Mouse (Mus musculus): Measurements from ENCODE around the gene Lrrc8d.

- TF ChIP-seq CTCF (conservative IDR thresholded peaks at IDR 0.05; ENCODE audit: insufficient read depth, insufficient read length, low read depth, low read length) (no peak), POLR2A (IDR thresholded peaks at IDR 0.05; ENCODE audit: low read depth, low read length) (peak; percentile 51)
Observed at GRCm38 (mm10) chr5:105876068-105876924, 176.5 kb downstream of the Lrrc8d start, which contains the start of gene Zfp326.
